Mouse (Mus musculus): ENCODE results near the gene Alx3. TPM values are rescaled to one million over a fixed set of nuclear protein-coding genes. Genes with fewer than 3 reads are reported as not detected.

Gene Alx3
- polyA plus RNA-seq, 1 experiment, result not detected

GRCm38 (mm10) chr3:107554842-107555241 lies 40.0 kb upstream of the Alx3 start, which contains the start of gene Ubl4b:
Gene Ubl4b, minus strand, starts transcription at chr3:107555073.
- TF ChIP-seq CTCF (IDR thresholded peaks at IDR 0.05; ENCODE audit: control insufficient read depth, insufficient read depth, insufficient read length), result no peak
- no peak for TF ChIP-seq CEBPB (IDR thresholded peaks at IDR 0.05; ENCODE audit: low read depth)
- TF ChIP-seq USF1 (IDR thresholded peaks at IDR 0.05; ENCODE audit: low read depth), result no peak
- TF ChIP-seq MYOG (IDR thresholded peaks at IDR 0.05; ENCODE audit: control insufficient read depth, extremely low read depth, insufficient read length), result no peak
- no peak for TF ChIP-seq MAX (IDR thresholded peaks at IDR 0.05)
- no peak for TF ChIP-seq MYOD1 (IDR thresholded peaks at IDR 0.05; ENCODE audit: control insufficient read depth, insufficient read length, low read depth)
- TF ChIP-seq FOSL1 (IDR thresholded peaks at IDR 0.05; ENCODE audit: insufficient read depth, low read length, poor library complexity, severe bottlenecking), result no peak
- no peaks in the 10 kb centered on the region for H3K36me3 ChIP-seq (ENCODE audit: control insufficient read depth, insufficient read depth)

GRCm38 (mm10) chr3:107558740-107559139 lies 36.1 kb upstream of the Alx3 start:
- Histone ChIP-seq H3K4me3 (ENCODE audit: insufficient read depth, poor library complexity, severe bottlenecking) (no peak overlapping the region), H3ac (ENCODE audit: control insufficient read depth, insufficient read length, low read depth) (no peak overlapping the region), H3K36me3 (ENCODE audit: control insufficient read depth, insufficient read depth) (no peaks in the 10 kb centered on the region), H3K27me3 (ENCODE audit: control insufficient read depth, insufficient read depth, insufficient read length) (peaks cover 22% of the 10 kb centered on the region), H3K79me2 (ENCODE audit: control insufficient read depth, insufficient read depth) (no peaks in the 10 kb centered on the region), H3K79me3 (ENCODE audit: low read depth) (no peaks in the 10 kb centered on the region)
- TF ChIP-seq MAX (IDR thresholded peaks at IDR 0.05), result no peak
- no peak for TF ChIP-seq USF1 (IDR thresholded peaks at IDR 0.05; ENCODE audit: low read depth)
- no peak for TF ChIP-seq FOSL1 (IDR thresholded peaks at IDR 0.05; ENCODE audit: insufficient read depth, low read length, poor library complexity, severe bottlenecking)
- TF ChIP-seq CEBPB (IDR thresholded peaks at IDR 0.05; ENCODE audit: low read depth), result no peak
- TF ChIP-seq MYOG (IDR thresholded peaks at IDR 0.05; ENCODE audit: control insufficient read depth, extremely low read depth, insufficient read length), result no peak
- TF ChIP-seq CTCF (IDR thresholded peaks at IDR 0.05; ENCODE audit: control insufficient read depth, insufficient read depth, insufficient read length), result no peak
- no peak for TF ChIP-seq MYOD1 (IDR thresholded peaks at IDR 0.05; ENCODE audit: control insufficient read depth, insufficient read length, low read depth)

More at GRCm38 (mm10) chr3:107554842-107555241, 40.0 kb upstream of the Alx3 start, which contains the start of gene Ubl4b:
- no peaks in the 10 kb centered on the region for H3K79me3 ChIP-seq (ENCODE audit: low read depth)
- peaks cover 33% of the 10 kb centered on the region for H3K27me3 ChIP-seq (ENCODE audit: control insufficient read depth, insufficient read depth, insufficient read length)
- H3K79me2 ChIP-seq (ENCODE audit: control insufficient read depth, insufficient read depth), result no peaks in the 10 kb centered on the region
- H3ac ChIP-seq (ENCODE audit: control insufficient read depth, insufficient read length, low read depth), result no peak within 1 kb of the TSS
- no peak within 1 kb of the TSS for H3K4me3 ChIP-seq (ENCODE audit: insufficient read depth, poor library complexity, severe bottlenecking)

GRCm38 (mm10) chr3:107559183-107559582 lies 35.6 kb upstream of the Alx3 start:
- peaks cover 17% of the 10 kb centered on the region for H3K27me3 ChIP-seq (ENCODE audit: control insufficient read depth, insufficient read depth, insufficient read length)
- TF ChIP-seq CTCF (IDR thresholded peaks at IDR 0.05; ENCODE audit: control insufficient read depth, insufficient read depth, insufficient read length), result peak; percentile 94
- TF ChIP-seq FOSL1 (IDR thresholded peaks at IDR 0.05; ENCODE audit: insufficient read depth, low read length, poor library complexity, severe bottlenecking), result no peak
- H3K36me3 ChIP-seq (ENCODE audit: control insufficient read depth, insufficient read depth), result no peaks in the 10 kb centered on the region
- no peak overlapping the region for H3ac ChIP-seq (ENCODE audit: control insufficient read depth, insufficient read length, low read depth)
- H3K79me2 ChIP-seq (ENCODE audit: control insufficient read depth, insufficient read depth), result no peaks in the 10 kb centered on the region
- H3K4me3 ChIP-seq (ENCODE audit: insufficient read depth, poor library complexity, severe bottlenecking), result no peak overlapping the region
- no peaks in the 10 kb centered on the region for H3K79me3 ChIP-seq (ENCODE audit: low read depth)

- Histone ChIP-seq H3K79me2 (ENCODE audit: control insufficient read depth, insufficient read depth) (no peaks in the 10 kb centered on the region), H3K4me3 (ENCODE audit: insufficient read depth, poor library complexity, severe bottlenecking) (no peak overlapping the region), H3K79me3 (ENCODE audit: low read depth) (no peaks in the 10 kb centered on the region), H3K36me3 (ENCODE audit: control insufficient read depth, insufficient read depth) (no peaks in the 10 kb centered on the region), H3K27me3 (ENCODE audit: control insufficient read depth, insufficient read depth, insufficient read length) (peaks cover 9% of the 10 kb centered on the region), H3ac (ENCODE audit: control insufficient read depth, insufficient read length, low read depth) (no peak overlapping the region)
- TF ChIP-seq FOSL1 (IDR thresholded peaks at IDR 0.05; ENCODE audit: insufficient read depth, low read length, poor library complexity, severe bottlenecking) (no peak), MYOD1 (IDR thresholded peaks at IDR 0.05; ENCODE audit: control insufficient read depth, insufficient read length, low read depth) (no peak), MAX (IDR thresholded peaks at IDR 0.05) (no peak), USF1 (IDR thresholded peaks at IDR 0.05; ENCODE audit: low read depth) (no peak), CTCF (IDR thresholded peaks at IDR 0.05; ENCODE audit: control insufficient read depth, insufficient read depth, insufficient read length) (no peak), MYOG (IDR thresholded peaks at IDR 0.05; ENCODE audit: control insufficient read depth, extremely low read depth, insufficient read length) (no peak), CEBPB (IDR thresholded peaks at IDR 0.05; ENCODE audit: low read depth) (no peak)
These were observed 32.7 kb upstream of the Alx3 start for GRCm38 (mm10) chr3:107562104-107562503.

- no peak overlapping the region for H3K4me3 ChIP-seq (ENCODE audit: insufficient read depth, poor library complexity, severe bottlenecking)
These were observed 32.2 kb upstream of the Alx3 start for GRCm38 (mm10) chr3:107562591-107562990.

GRCm38 (mm10) chr3:107563880-107564279 lies 31.0 kb upstream of the Alx3 start:
- no peaks in the 10 kb centered on the region for H3K79me3 ChIP-seq (ENCODE audit: low read depth)
- TF ChIP-seq MYOG (IDR thresholded peaks at IDR 0.05; ENCODE audit: control insufficient read depth, extremely low read depth, insufficient read length), result no peak
- no peak for TF ChIP-seq CTCF (IDR thresholded peaks at IDR 0.05; ENCODE audit: control insufficient read depth, insufficient read depth, insufficient read length)
- TF ChIP-seq USF1 (IDR thresholded peaks at IDR 0.05; ENCODE audit: low read depth), result no peak
- TF ChIP-seq CEBPB (IDR thresholded peaks at IDR 0.05; ENCODE audit: low read depth), result no peak
- no peak for TF ChIP-seq MAX (IDR thresholded peaks at IDR 0.05)
- no peak for TF ChIP-seq MYOD1 (IDR thresholded peaks at IDR 0.05; ENCODE audit: control insufficient read depth, insufficient read length, low read depth)
- no peak for TF ChIP-seq FOSL1 (IDR thresholded peaks at IDR 0.05; ENCODE audit: insufficient read depth, low read length, poor library complexity, severe bottlenecking)
- no peak overlapping the region for H3ac ChIP-seq (ENCODE audit: control insufficient read depth, insufficient read length, low read depth)
- no peaks in the 10 kb centered on the region for H3K79me2 ChIP-seq (ENCODE audit: control insufficient read depth, insufficient read depth)
- H3K4me3 ChIP-seq (ENCODE audit: insufficient read depth, poor library complexity, severe bottlenecking), result no peak overlapping the region
- H3K36me3 ChIP-seq (ENCODE audit: control insufficient read depth, insufficient read depth), result no peaks in the 10 kb centered on the region
- peaks cover 9% of the 10 kb centered on the region for H3K27me3 ChIP-seq (ENCODE audit: control insufficient read depth, insufficient read depth, insufficient read length)

More at GRCm38 (mm10) chr3:107562591-107562990, 32.2 kb upstream of the Alx3 start:
- Histone ChIP-seq H3K79me2 (ENCODE audit: control insufficient read depth, insufficient read depth) (no peaks in the 10 kb centered on the region), H3ac (ENCODE audit: control insufficient read depth, insufficient read length, low read depth) (no peak overlapping the region), H3K36me3 (ENCODE audit: control insufficient read depth, insufficient read depth) (no peaks in the 10 kb centered on the region), H3K27me3 (ENCODE audit: control insufficient read depth, insufficient read depth, insufficient read length) (peaks cover 9% of the 10 kb centered on the region), H3K79me3 (ENCODE audit: low read depth) (no peaks in the 10 kb centered on the region)
- TF ChIP-seq MAX (IDR thresholded peaks at IDR 0.05), result no peak
- no peak for TF ChIP-seq MYOG (IDR thresholded peaks at IDR 0.05; ENCODE audit: control insufficient read depth, extremely low read depth, insufficient read length)
- TF ChIP-seq USF1 (IDR thresholded peaks at IDR 0.05; ENCODE audit: low read depth), result peak; percentile 28
- TF ChIP-seq FOSL1 (IDR thresholded peaks at IDR 0.05; ENCODE audit: insufficient read depth, low read length, poor library complexity, severe bottlenecking), result no peak
- TF ChIP-seq CTCF (IDR thresholded peaks at IDR 0.05; ENCODE audit: control insufficient read depth, insufficient read depth, insufficient read length), result no peak
- no peak for TF ChIP-seq CEBPB (IDR thresholded peaks at IDR 0.05; ENCODE audit: low read depth)
- no peak for TF ChIP-seq MYOD1 (IDR thresholded peaks at IDR 0.05; ENCODE audit: control insufficient read depth, insufficient read length, low read depth)
